Mouse (Mus musculus) liver, postnatal 0 days (tissue): ENCODE measurements at regions not wholly inside any gene's neighbourhood (a gene's known extent, or its start where the extent isn't known, plus 50 kb on each side); places are given as distances from the start of the nearest gene placed in this dataset.

Experiments used
- CTCF ChIP-seq: sonication (generic); IDR thresholded peaks from 2 replicates; pipeline ENCODE4 v1.5.1; 2016; ENCODE audit warnings: antibody characterized with exemption, low read depth
- EP300 ChIP-seq: IDR thresholded peaks from 2 replicates; pipeline ENCODE4 v1.6.1; 2016; ENCODE audit warnings: antibody characterized with exemption, low read depth, mild to moderate bottlenecking

DNA sequence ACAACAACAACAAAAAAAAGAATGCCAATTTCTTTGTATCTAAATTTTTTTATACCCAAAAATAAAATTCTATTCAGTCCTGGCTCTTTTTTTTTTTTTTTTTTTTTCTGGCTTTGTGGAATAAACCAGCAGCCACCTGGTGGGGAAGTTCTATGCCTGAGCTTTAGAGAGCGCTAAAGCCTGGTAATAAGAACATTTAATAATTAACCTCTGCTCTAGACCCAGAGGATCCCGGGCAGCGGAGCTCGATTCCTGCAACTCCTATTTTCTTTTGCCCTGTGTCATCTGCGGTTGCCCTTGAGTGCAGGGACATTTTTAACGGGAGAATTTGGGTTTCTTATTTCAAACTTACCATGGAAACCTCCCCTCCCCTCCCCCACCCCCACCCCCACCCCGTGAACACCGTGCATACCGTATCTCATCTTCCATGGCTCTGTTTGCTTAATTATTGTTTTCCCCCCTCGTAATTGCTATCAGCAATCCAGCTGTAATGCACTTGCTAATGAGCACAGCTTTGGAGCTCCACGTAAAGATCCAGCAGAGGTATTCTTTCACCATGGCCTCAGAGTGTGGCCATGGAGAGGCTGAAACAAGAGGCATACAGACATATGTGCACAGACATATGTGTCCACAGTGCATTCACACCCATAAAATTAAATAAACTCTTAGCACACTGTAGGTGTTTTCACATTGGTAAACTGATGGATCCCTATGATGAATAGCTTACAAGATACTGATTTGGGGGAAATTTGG is 62.8 kb upstream of the Gpr12 start:
- TF ChIP-seq CTCF, result no peak
- no peak for TF ChIP-seq EP300
